Mouse (Mus musculus): ENCODE data around the gene Foxn3.

Foxn3 gene

GRCm38 (mm10) chr12:99293532-99293931 is 269.9 kb downstream of the Foxn3 start:
- no peak for DNase-seq (ENCODE audit: low spot score)

GRCm38 (mm10) chr12:99292152-99292551 is 271.2 kb downstream of the Foxn3 start:
- DNase-seq (ENCODE audit: low spot score) = no peak

GRCm38 (mm10) chr12:99287081-99287480 is 276.3 kb downstream of the Foxn3 start:
- DNase-seq (ENCODE audit: low spot score) = no peak

GRCm38 (mm10) chr12:99286662-99287061 is 276.7 kb downstream of the Foxn3 start:
- DNase-seq (ENCODE audit: low spot score) = no peak

GRCm38 (mm10) chr12:99285656-99286055 is 277.7 kb downstream of the Foxn3 start:
- no peak for DNase-seq (ENCODE audit: low spot score)

- DNase-seq (ENCODE audit: low spot score) = no peak
Measured at GRCm38 (mm10) chr12:99285199-99285598, 278.2 kb downstream of the Foxn3 start.

- no peak for DNase-seq (ENCODE audit: low spot score)
Measured at GRCm38 (mm10) chr12:99284419-99285069, 278.8 kb downstream of the Foxn3 start.

- DNase-seq (ENCODE audit: low spot score) = no peak
Measured at GRCm38 (mm10) chr12:99280826-99281225, 282.6 kb downstream of the Foxn3 start.

GRCm38 (mm10) chr12:99280291-99280690 is 283.1 kb downstream of the Foxn3 start:
- no peak for DNase-seq (ENCODE audit: low spot score)

- no peak for DNase-seq (ENCODE audit: low spot score)
Measured at GRCm38 (mm10) chr12:99279426-99279825, 284.0 kb downstream of the Foxn3 start.

- no peak for DNase-seq (ENCODE audit: low spot score)
Measured at GRCm38 (mm10) chr12:99274589-99274988, 288.8 kb downstream of the Foxn3 start.

- DNase-seq (ENCODE audit: low spot score) = no peak
Measured at GRCm38 (mm10) chr12:99269396-99269795, 294.0 kb downstream of the Foxn3 start.

- DNase-seq (ENCODE audit: low spot score) = no peak
Measured at GRCm38 (mm10) chr12:99268954-99269353, 294.4 kb downstream of the Foxn3 start.

- DNase-seq (ENCODE audit: low spot score) = no peak
Measured at GRCm38 (mm10) chr12:99267732-99268131, 295.6 kb downstream of the Foxn3 start.

GRCm38 (mm10) chr12:99266434-99266833 is 296.9 kb downstream of the Foxn3 start:
- no peak for DNase-seq (ENCODE audit: low spot score)

GRCm38 (mm10) chr12:99265777-99266176 is 297.6 kb downstream of the Foxn3 start:
- no peak for DNase-seq (ENCODE audit: low spot score)

GRCm38 (mm10) chr12:99264386-99264785 is 299.0 kb downstream of the Foxn3 start:
- DNase-seq (ENCODE audit: low spot score) = no peak

- no peak for DNase-seq (ENCODE audit: low spot score)
Measured at GRCm38 (mm10) chr12:99263592-99264335, 299.6 kb downstream of the Foxn3 start.

- DNase-seq (ENCODE audit: low spot score) = no peak
Measured at GRCm38 (mm10) chr12:99262840-99263239, 300.5 kb downstream of the Foxn3 start.

GRCm38 (mm10) chr12:99262066-99262599 is 301.2 kb downstream of the Foxn3 start:
- DNase-seq (ENCODE audit: low spot score) = no peak

- DNase-seq (ENCODE audit: low spot score) = no peak
Measured at GRCm38 (mm10) chr12:99260171-99260570, 303.2 kb downstream of the Foxn3 start.

GRCm38 (mm10) chr12:99257570-99257969 is 305.8 kb downstream of the Foxn3 start:
- no peak for DNase-seq (ENCODE audit: low spot score)

- DNase-seq (ENCODE audit: low spot score) = no peak
Measured at GRCm38 (mm10) chr12:99256997-99257396, 306.4 kb downstream of the Foxn3 start.
